Mouse (Mus musculus) gastrocnemius, adult 2 months (tissue): ENCODE data around the gene Btbd16. TPM values are rescaled to one million over a fixed set of nuclear protein-coding genes. Genes with fewer than 3 reads are reported as not detected.

Experiments used
- DNase-seq: peaks from one replicate; pipeline ENCODE4 v3.0.0; 2022
- H3K27ac ChIP-seq: fragments of 200-600 bp; 2 replicates; pipeline ENCODE4 v1.8.1; 2022; ENCODE audit warnings: mild to moderate bottlenecking
- H3K4me3 ChIP-seq: fragments of 200-600 bp; 2 replicates; pipeline ENCODE4 v1.8.1; 2022; ENCODE audit warnings: mild to moderate bottlenecking, moderate library complexity
- CTCF ChIP-seq: fragments of 200-600 bp; IDR thresholded peaks from 2 replicates; pipeline ENCODE4 v1.8.1; 2022; ENCODE audit warnings: antibody characterized with exemption, mild to moderate bottlenecking, moderate library complexity
- intact Hi-C: fragments of 180-260 bp; cut with DNase I; formaldehyde crosslinking; loops from one replicate; pipeline ENCODE4 v1.15.1; 2025
- total RNA-seq, 2 experiments: library from RNA; stranded (reverse); gene quantifications; 2 replicates each; pipeline ENCODE4 v1.2.3; 2021

Gene Btbd16
- total RNA-seq, 2 experiments from 2014 or later = not detected

- peak; percentile 64 for DNase-seq
- H3K4me3 ChIP-seq = no peak overlapping the region
- no peak overlapping the region for H3K27ac ChIP-seq
- no peak for TF ChIP-seq CTCF
- intact Hi-C loops = no loop called here
Measured at GRCm38 (mm10) chr7:130834299-130834698, 60.4 kb downstream of the Btbd16 start.

- TF ChIP-seq CTCF = no peak
- Histone ChIP-seq H3K4me3 (no peak overlapping the region), H3K27ac (no peak overlapping the region)
- intact Hi-C loops = no loop called here
- DNase-seq = peak; percentile 38
Measured at GRCm38 (mm10) chr7:130834958-130835861, 61.3 kb downstream of the Btbd16 start.

- no peak for DNase-seq
- no peak for TF ChIP-seq CTCF
- Histone ChIP-seq H3K4me3 (no peak overlapping the region), H3K27ac (no peak overlapping the region)
- intact Hi-C loops = no loop called here
Measured at GRCm38 (mm10) chr7:130836066-130836465, 62.2 kb downstream of the Btbd16 start.

GRCm38 (mm10) chr7:130837941-130838657 lies 64.2 kb downstream of the Btbd16 start:
- Histone ChIP-seq H3K27ac (no peak overlapping the region), H3K4me3 (no peak overlapping the region)
- DNase-seq = no peak
- TF ChIP-seq CTCF = no peak
- intact Hi-C loops = no loop called here

GRCm38 (mm10) chr7:130838658-130839025 lies 64.8 kb downstream of the Btbd16 start:
- TF ChIP-seq CTCF = no peak
- intact Hi-C loops = no loop called here
- no peak for DNase-seq
- no peak overlapping the region for H3K4me3 ChIP-seq
- H3K27ac ChIP-seq = no peak overlapping the region

- DNase-seq = no peak
- TF ChIP-seq CTCF = no peak
- no peak overlapping the region for H3K4me3 ChIP-seq
- H3K27ac ChIP-seq = no peak overlapping the region
- intact Hi-C loops = no loop called here
Measured at GRCm38 (mm10) chr7:130839380-130840100, 65.7 kb downstream of the Btbd16 start.

GRCm38 (mm10) chr7:130847164-130847718 lies 73.4 kb downstream of the Btbd16 start:
- H3K27ac ChIP-seq = no peak overlapping the region
- no peak for TF ChIP-seq CTCF
- intact Hi-C loops = no loop called here
- DNase-seq = no peak
- no peak overlapping the region for H3K4me3 ChIP-seq

- intact Hi-C loops = no loop called here
- H3K4me3 ChIP-seq = no peak overlapping the region
- no peak for TF ChIP-seq CTCF
- no peak for DNase-seq
- H3K27ac ChIP-seq = no peak overlapping the region
Measured at GRCm38 (mm10) chr7:130854684-130855292, 80.9 kb downstream of the Btbd16 start.

GRCm38 (mm10) chr7:130855681-130856080 lies 81.8 kb downstream of the Btbd16 start:
- intact Hi-C loops = no loop called here
- no peak for DNase-seq
- Histone ChIP-seq H3K27ac (peak overlapping the region; percentile 12; the same call in 1 of the 2 replicates), H3K4me3 (no peak overlapping the region)
- no peak for TF ChIP-seq CTCF

- TF ChIP-seq CTCF = no peak
- no peak for DNase-seq
- Histone ChIP-seq H3K27ac (no peak overlapping the region), H3K4me3 (no peak overlapping the region)
- intact Hi-C loops = no loop called here
Measured at GRCm38 (mm10) chr7:130857973-130858372, 84.1 kb downstream of the Btbd16 start.

- intact Hi-C loops = no loop called here
- DNase-seq = no peak
- no peak for TF ChIP-seq CTCF
- no peak overlapping the region for H3K4me3 ChIP-seq
- H3K27ac ChIP-seq = no peak overlapping the region
Measured at GRCm38 (mm10) chr7:130859926-130860325, 86.1 kb downstream of the Btbd16 start.

- no peak for DNase-seq
- intact Hi-C loops = no loop called here
- Histone ChIP-seq H3K4me3 (no peak overlapping the region), H3K27ac (no peak overlapping the region)
- TF ChIP-seq CTCF = no peak
Measured at GRCm38 (mm10) chr7:130860721-130861142, 86.9 kb downstream of the Btbd16 start.
